Mouse (Mus musculus): ENCODE results near the gene Olfr1302. TPM values are rescaled to one million over a fixed set of nuclear protein-coding genes. Genes with fewer than 3 reads are reported as not detected.

Olfr1302 gene
- not detected in 2 replicates for polyA plus RNA-seq (2015; fragmentation: Nextera tagmentation; extraction: Ambion mirVana)

DNA sequence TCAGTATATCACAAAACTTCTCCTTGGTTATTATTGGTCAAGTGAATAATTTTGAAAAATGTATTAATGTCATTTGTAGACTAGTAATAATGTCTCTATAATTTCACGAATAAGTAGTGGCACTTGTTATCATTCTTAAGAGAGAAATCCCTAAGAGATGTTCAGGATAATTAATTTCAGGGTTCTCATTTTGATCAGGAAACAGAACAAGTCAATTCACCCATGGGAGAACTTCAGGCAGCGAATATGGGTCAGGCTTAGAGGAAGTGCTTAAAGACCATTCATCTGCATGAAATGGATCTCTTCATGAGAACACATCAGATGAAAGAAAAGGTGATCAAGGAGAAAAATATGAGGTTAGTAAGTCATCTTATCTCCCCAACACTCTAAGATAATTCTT lies at the start of gene Olfr1302:
TSS of gene Olfr1302 (plus strand) at position 301 of the 400 bp plus-strand sequence.

DNA sequence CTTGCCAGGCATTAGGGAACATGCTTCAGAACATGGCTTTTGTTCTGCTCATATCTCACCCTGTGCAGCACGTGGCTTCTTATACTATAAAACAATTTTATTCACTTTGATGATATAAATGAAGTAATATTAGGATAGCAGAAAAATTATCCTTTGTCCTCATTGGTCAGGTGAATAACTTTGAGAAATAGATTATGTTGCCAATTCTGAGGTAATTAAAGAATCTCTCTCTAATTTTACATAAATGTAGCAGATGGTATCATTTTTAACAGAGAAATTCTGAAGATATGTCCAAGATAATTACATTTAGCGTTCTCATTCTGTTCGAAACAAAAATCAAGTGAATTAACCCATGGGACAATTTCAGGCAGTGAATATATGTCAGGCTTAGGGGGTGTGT lies 26.5 kb upstream of the Olfr1302 start, which contains the start of gene Olfr1301:
TSS of gene Olfr1301 (plus strand) at position 301 of the 400 bp plus-strand sequence.

DNA sequence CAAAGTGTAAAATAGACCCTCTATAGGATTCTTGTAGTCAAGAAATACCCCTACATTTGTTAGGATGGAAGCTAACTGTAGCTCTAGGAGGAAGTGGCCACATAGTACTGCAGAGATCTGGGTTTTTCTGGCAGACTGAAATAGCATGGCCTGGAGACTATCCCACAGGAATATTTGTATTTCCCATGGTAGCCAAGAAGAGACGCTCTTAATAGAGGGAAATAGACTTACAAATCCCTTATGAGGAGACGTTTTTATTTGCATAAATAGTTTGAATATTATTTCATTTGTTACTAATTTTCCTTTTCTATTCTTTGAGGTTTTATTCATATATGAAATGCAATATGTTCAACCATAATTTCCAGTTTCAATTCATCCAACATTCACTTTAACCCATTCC lies 43.0 kb downstream of the Olfr1302 start, which contains the start of gene Olfr1303:
TSS of gene Olfr1303 (minus strand) at position 101 of the 400 bp plus-strand sequence.

Other genes starting within 250 kb of the Olfr1302 start
- not detected in 2 replicates for gene Olfr1294, start 237.1 kb upstream of the Olfr1302 start, polyA plus RNA-seq (2015; fragmentation: Nextera tagmentation; extraction: Ambion mirVana)
- gene Olfr1295, start 207.7 kb upstream of the Olfr1302 start, polyA plus RNA-seq (2015; fragmentation: Nextera tagmentation; extraction: Ambion mirVana) = not detected in 2 replicates
- not detected in 2 replicates for gene Olfr1297, start 150.9 kb upstream of the Olfr1302 start, polyA plus RNA-seq (2015; fragmentation: Nextera tagmentation; extraction: Ambion mirVana)
- not detected in 2 replicates for gene Olfr1298, start 128.2 kb upstream of the Olfr1302 start, polyA plus RNA-seq (2015; fragmentation: Nextera tagmentation; extraction: Ambion mirVana)
- not detected in 2 replicates for gene Olfr1299, start 116.0 kb upstream of the Olfr1302 start, polyA plus RNA-seq (2015; fragmentation: Nextera tagmentation; extraction: Ambion mirVana)
- gene Olfr1301, start 26.4 kb upstream of the Olfr1302 start, polyA plus RNA-seq (2015; fragmentation: Nextera tagmentation; extraction: Ambion mirVana) = not detected in 2 replicates
- gene Olfr1303, start 42.9 kb downstream of the Olfr1302 start, polyA plus RNA-seq (2015; fragmentation: Nextera tagmentation; extraction: Ambion mirVana) = not detected in 2 replicates
- not detected in 2 replicates for gene Olfr1305, start 99.7 kb downstream of the Olfr1302 start, polyA plus RNA-seq (2015; fragmentation: Nextera tagmentation; extraction: Ambion mirVana)
- gene Olfr1306, start 138.8 kb downstream of the Olfr1302 start, polyA plus RNA-seq (2015; fragmentation: Nextera tagmentation; extraction: Ambion mirVana) = not detected in 2 replicates
- 0.03 TPM in 1 of 2 replicates, not detected in the other for gene Olfr1307, start 172.0 kb downstream of the Olfr1302 start, polyA plus RNA-seq (2015; fragmentation: Nextera tagmentation; extraction: Ambion mirVana)
- not detected in 2 replicates for gene Olfr1308, start 187.5 kb downstream of the Olfr1302 start, polyA plus RNA-seq (2015; fragmentation: Nextera tagmentation; extraction: Ambion mirVana)
- gene Olfr1309, start 212.9 kb downstream of the Olfr1302 start, polyA plus RNA-seq (2015; fragmentation: Nextera tagmentation; extraction: Ambion mirVana) = not detected in 2 replicates
- gene Olfr1310, start 235.3 kb downstream of the Olfr1302 start, polyA plus RNA-seq (2015; fragmentation: Nextera tagmentation; extraction: Ambion mirVana) = not detected in 2 replicates
- not detected in 2 replicates for gene Olfr1311, start 247.0 kb downstream of the Olfr1302 start, polyA plus RNA-seq (2015; fragmentation: Nextera tagmentation; extraction: Ambion mirVana)